Mouse (Mus musculus): ENCODE measurements around the gene Ptpre. TPM values are rescaled to one million over a fixed set of nuclear protein-coding genes. Genes with fewer than 3 reads are reported as not detected.

The Ptpre gene
- polyA plus RNA-seq, 1 experiment from 2014 or later, result 1.7 TPM

GRCm38 (mm10) chr7:135629019-135629418 is 91.7 kb downstream of the Ptpre start:
- Histone ChIP-seq H3K4me2 (no peak overlapping the region), H3K9ac (ENCODE audit: low read depth, low read length) (no peak overlapping the region), H3K27me3 (ENCODE audit: control insufficient read depth, insufficient read depth, low read length) (no peaks in the 10 kb centered on the region), H3K4me3 (ENCODE audit: low read depth, low read length) (no peak overlapping the region), H3K27ac (ENCODE audit: low read depth, low read length) (no peak overlapping the region), H3K4me1 (ENCODE audit: control insufficient read depth, insufficient read depth, low read length) (no peaks in the 10 kb centered on the region; the same call in 1 of the 2 replicates), H3K36me3 (ENCODE audit: control insufficient read depth, insufficient read depth, low read length) (no peaks in the 10 kb centered on the region), H3K9me3 (replicated peaks; ENCODE audit: control insufficient read depth, low read length) (no peaks in the 10 kb centered on the region; the same call in 1 of the 2 replicates)
- WGBS (ENCODE audit: insufficient replicate concordance), result 69% methylated on average over 9 of the region's 9 CpGs
- no peak for ATAC-seq (replicated peaks; ENCODE audit: insufficient number of reproducible peaks, low FRiP score, low TSS enrichment)

DNA sequence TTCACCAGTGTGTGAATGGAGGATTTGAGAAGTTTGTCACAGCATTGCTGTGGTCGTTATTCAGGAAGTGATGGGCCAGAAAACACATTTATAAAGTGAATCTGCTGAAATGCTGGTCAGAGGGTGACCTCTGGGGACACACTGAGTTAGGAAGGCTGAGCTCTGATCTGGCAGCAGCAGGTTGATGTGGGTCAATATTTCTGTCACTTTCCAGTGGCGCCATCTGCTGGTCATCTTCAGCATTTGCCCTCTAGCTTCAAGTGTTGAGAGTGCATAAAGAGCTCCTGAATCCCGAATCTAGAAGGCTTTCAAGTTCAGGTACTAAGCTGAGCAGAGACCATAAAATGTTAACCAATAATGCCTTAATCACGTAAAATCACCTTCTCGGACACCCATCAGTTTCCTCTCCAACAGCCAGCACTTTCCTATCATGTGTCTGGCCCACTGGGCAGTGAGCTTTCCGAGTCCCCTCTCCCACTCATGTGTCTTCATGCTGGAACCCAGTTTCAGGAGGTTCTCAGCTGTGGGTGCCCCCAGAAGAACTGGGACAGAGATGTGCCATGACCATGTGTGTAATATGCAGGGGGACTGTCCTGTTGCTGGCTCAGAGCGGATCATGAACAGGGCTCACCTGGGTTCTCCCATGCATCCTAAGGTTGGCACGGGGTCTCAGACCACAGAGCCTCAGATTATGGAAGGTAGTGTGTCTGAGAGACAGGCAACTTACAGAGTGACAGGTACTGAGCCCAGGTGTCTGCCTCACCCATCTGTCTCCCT is 94.7 kb downstream of the Ptpre start:
- no peak overlapping the region for H3K4me2 ChIP-seq
- H3K36me3 ChIP-seq (ENCODE audit: control insufficient read depth, insufficient read depth, low read length), result no peaks in the 10 kb centered on the region
- no peak overlapping the region for H3K27ac ChIP-seq (ENCODE audit: low read depth, low read length)
- WGBS (ENCODE audit: insufficient replicate concordance), result 49% methylated on average over 8 of the region's 8 CpGs
- H3K9ac ChIP-seq (ENCODE audit: low read depth, low read length), result no peak overlapping the region
- no peaks in the 10 kb centered on the region for H3K9me3 ChIP-seq (replicated peaks; ENCODE audit: control insufficient read depth, low read length)
- no peak overlapping the region for H3K4me3 ChIP-seq (ENCODE audit: low read depth, low read length)
- H3K4me1 ChIP-seq (ENCODE audit: control insufficient read depth, insufficient read depth, low read length), result no peaks in the 10 kb centered on the region; the same call in 1 of the 2 replicates
- H3K27me3 ChIP-seq (ENCODE audit: control insufficient read depth, insufficient read depth, low read length), result no peaks in the 10 kb centered on the region
- ATAC-seq (replicated peaks; ENCODE audit: insufficient number of reproducible peaks, low FRiP score, low TSS enrichment), result no peak

- H3K4me3 ChIP-seq (ENCODE audit: low read depth, low read length), result no peak overlapping the region
- H3K9me3 ChIP-seq (replicated peaks; ENCODE audit: control insufficient read depth, low read length), result no peaks in the 10 kb centered on the region
- no peak overlapping the region for H3K27ac ChIP-seq (ENCODE audit: low read depth, low read length)
- ATAC-seq (replicated peaks; ENCODE audit: insufficient number of reproducible peaks, low FRiP score, low TSS enrichment), result no peak
- WGBS (ENCODE audit: insufficient replicate concordance), result 73% methylated on average over 7 of the region's 7 CpGs
- no peaks in the 10 kb centered on the region; the same call in 1 of the 2 replicates for H3K4me1 ChIP-seq (ENCODE audit: control insufficient read depth, insufficient read depth, low read length)
- no peak overlapping the region for H3K9ac ChIP-seq (ENCODE audit: low read depth, low read length)
- H3K4me2 ChIP-seq, result no peak overlapping the region
- no peaks in the 10 kb centered on the region for H3K27me3 ChIP-seq (ENCODE audit: control insufficient read depth, insufficient read depth, low read length)
- H3K36me3 ChIP-seq (ENCODE audit: control insufficient read depth, insufficient read depth, low read length), result no peaks in the 10 kb centered on the region
Observed at GRCm38 (mm10) chr7:135632716-135633258, 95.5 kb downstream of the Ptpre start.

- Histone ChIP-seq H3K4me1 (ENCODE audit: control insufficient read depth, insufficient read depth, low read length) (no peaks in the 10 kb centered on the region), H3K36me3 (ENCODE audit: control insufficient read depth, insufficient read depth, low read length) (no peaks in the 10 kb centered on the region), H3K4me2 (no peak overlapping the region), H3K27ac (ENCODE audit: low read depth, low read length) (no peak overlapping the region), H3K27me3 (ENCODE audit: control insufficient read depth, insufficient read depth, low read length) (no peaks in the 10 kb centered on the region), H3K4me3 (ENCODE audit: low read depth, low read length) (no peak overlapping the region), H3K9ac (ENCODE audit: low read depth, low read length) (no peak overlapping the region), H3K9me3 (replicated peaks; ENCODE audit: control insufficient read depth, low read length) (no peaks in the 10 kb centered on the region)
- ATAC-seq (replicated peaks; ENCODE audit: insufficient number of reproducible peaks, low FRiP score, low TSS enrichment), result no peak
- WGBS (ENCODE audit: insufficient replicate concordance), result 72% methylated on average over 16 of the region's 16 CpGs
Observed at GRCm38 (mm10) chr7:135634851-135635624, 97.8 kb downstream of the Ptpre start.

GRCm38 (mm10) chr7:135637406-135637980 is 100.2 kb downstream of the Ptpre start:
- Histone ChIP-seq H3K4me1 (ENCODE audit: control insufficient read depth, insufficient read depth, low read length) (no peaks in the 10 kb centered on the region), H3K4me3 (ENCODE audit: low read depth, low read length) (no peak overlapping the region), H3K4me2 (no peak overlapping the region), H3K36me3 (ENCODE audit: control insufficient read depth, insufficient read depth, low read length) (no peaks in the 10 kb centered on the region), H3K27ac (ENCODE audit: low read depth, low read length) (no peak overlapping the region), H3K9ac (ENCODE audit: low read depth, low read length) (no peak overlapping the region), H3K27me3 (ENCODE audit: control insufficient read depth, insufficient read depth, low read length) (no peaks in the 10 kb centered on the region), H3K9me3 (replicated peaks; ENCODE audit: control insufficient read depth, low read length) (no peaks in the 10 kb centered on the region)
- no peak for ATAC-seq (replicated peaks; ENCODE audit: insufficient number of reproducible peaks, low FRiP score, low TSS enrichment)
- 77% methylated on average over 13 of the region's 13 CpGs for WGBS (ENCODE audit: insufficient replicate concordance)

DNA sequence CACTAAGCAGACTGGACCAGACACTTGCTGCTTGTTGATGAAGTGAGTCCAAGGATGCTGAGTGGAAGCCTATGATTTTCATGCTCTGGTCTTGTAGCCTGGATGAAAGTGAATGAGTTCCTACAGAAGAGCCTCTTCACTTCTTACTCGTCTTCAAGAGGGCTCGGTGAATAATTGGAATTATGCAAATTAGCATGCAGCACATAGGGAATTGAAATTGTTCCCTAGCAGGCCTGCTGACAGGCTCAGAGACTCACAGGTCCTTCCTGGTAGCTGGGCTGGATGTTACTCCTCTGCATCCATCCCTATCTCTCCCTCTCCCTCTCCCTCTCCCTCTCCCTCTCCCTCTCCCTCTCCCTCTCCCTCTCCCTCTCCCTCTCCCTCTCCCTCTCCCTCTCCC is 102.1 kb downstream of the Ptpre start:
- no peaks in the 10 kb centered on the region for H3K9me3 ChIP-seq (replicated peaks; ENCODE audit: control insufficient read depth, low read length)
- H3K9ac ChIP-seq (ENCODE audit: low read depth, low read length), result no peak overlapping the region
- no peaks in the 10 kb centered on the region for H3K4me1 ChIP-seq (ENCODE audit: control insufficient read depth, insufficient read depth, low read length)
- no peak overlapping the region for H3K4me3 ChIP-seq (ENCODE audit: low read depth, low read length)
- no peak overlapping the region for H3K4me2 ChIP-seq
- H3K36me3 ChIP-seq (ENCODE audit: control insufficient read depth, insufficient read depth, low read length), result no peaks in the 10 kb centered on the region
- no peak overlapping the region for H3K27ac ChIP-seq (ENCODE audit: low read depth, low read length)
- ATAC-seq (replicated peaks; ENCODE audit: insufficient number of reproducible peaks, low FRiP score, low TSS enrichment), result no peak
- no peaks in the 10 kb centered on the region for H3K27me3 ChIP-seq (ENCODE audit: control insufficient read depth, insufficient read depth, low read length)
- 63% methylated on average over 2 of the region's 2 CpGs for WGBS (ENCODE audit: insufficient replicate concordance)

- no peak overlapping the region for H3K4me2 ChIP-seq
- no peak overlapping the region for H3K27ac ChIP-seq (ENCODE audit: low read depth, low read length)
- H3K4me3 ChIP-seq (ENCODE audit: low read depth, low read length), result no peak overlapping the region
- WGBS (ENCODE audit: insufficient replicate concordance), result 65% methylated on average over 14 of the region's 14 CpGs
- H3K27me3 ChIP-seq (ENCODE audit: control insufficient read depth, insufficient read depth, low read length), result no peaks in the 10 kb centered on the region
- H3K36me3 ChIP-seq (ENCODE audit: control insufficient read depth, insufficient read depth, low read length), result no peaks in the 10 kb centered on the region
- no peaks in the 10 kb centered on the region for H3K4me1 ChIP-seq (ENCODE audit: control insufficient read depth, insufficient read depth, low read length)
- no peak overlapping the region for H3K9ac ChIP-seq (ENCODE audit: low read depth, low read length)
- no peaks in the 10 kb centered on the region for H3K9me3 ChIP-seq (replicated peaks; ENCODE audit: control insufficient read depth, low read length)
- no peak for ATAC-seq (replicated peaks; ENCODE audit: insufficient number of reproducible peaks, low FRiP score, low TSS enrichment)
Observed at GRCm38 (mm10) chr7:135641698-135642507, 104.6 kb downstream of the Ptpre start.

GRCm38 (mm10) chr7:135644452-135644851 is 107.2 kb downstream of the Ptpre start:
- 67% methylated on average over 1 of the region's 1 CpGs for WGBS (ENCODE audit: insufficient replicate concordance)
- H3K9me3 ChIP-seq (replicated peaks; ENCODE audit: control insufficient read depth, low read length), result no peaks in the 10 kb centered on the region
- H3K27ac ChIP-seq (ENCODE audit: low read depth, low read length), result no peak overlapping the region
- H3K4me3 ChIP-seq (ENCODE audit: low read depth, low read length), result no peak overlapping the region
- ATAC-seq (replicated peaks; ENCODE audit: insufficient number of reproducible peaks, low FRiP score, low TSS enrichment), result no peak
- H3K4me1 ChIP-seq (ENCODE audit: control insufficient read depth, insufficient read depth, low read length), result no peaks in the 10 kb centered on the region
- no peaks in the 10 kb centered on the region for H3K27me3 ChIP-seq (ENCODE audit: control insufficient read depth, insufficient read depth, low read length)
- H3K9ac ChIP-seq (ENCODE audit: low read depth, low read length), result no peak overlapping the region
- no peak overlapping the region for H3K4me2 ChIP-seq
- H3K36me3 ChIP-seq (ENCODE audit: control insufficient read depth, insufficient read depth, low read length), result no peaks in the 10 kb centered on the region
